Mouse (Mus musculus): ENCODE results near the gene Tanc1.

GRCm38 (mm10) chr2:59672686-59673085 lies 60.8 kb downstream of the Tanc1 start:
- TF ChIP-seq POLR2A (IDR thresholded peaks at IDR 0.05; ENCODE audit: insufficient read depth, low read depth, low read length) (no peak), CTCF (IDR thresholded peaks at IDR 0.05; ENCODE audit: insufficient read depth, low read depth, low read length) (no peak)
